Mouse (Mus musculus): Measurements from ENCODE around the gene Rexo4. TPM values are rescaled to one million over a fixed set of nuclear protein-coding genes. Genes with fewer than 3 reads are reported as not detected.
A peak's percentile ranks its signal among the peaks of the same experiment; 100 is the strongest.

Rexo4 gene
- polyA plus RNA-seq, 1 experiment from 2014 or later: 21.4 TPM

DNA sequence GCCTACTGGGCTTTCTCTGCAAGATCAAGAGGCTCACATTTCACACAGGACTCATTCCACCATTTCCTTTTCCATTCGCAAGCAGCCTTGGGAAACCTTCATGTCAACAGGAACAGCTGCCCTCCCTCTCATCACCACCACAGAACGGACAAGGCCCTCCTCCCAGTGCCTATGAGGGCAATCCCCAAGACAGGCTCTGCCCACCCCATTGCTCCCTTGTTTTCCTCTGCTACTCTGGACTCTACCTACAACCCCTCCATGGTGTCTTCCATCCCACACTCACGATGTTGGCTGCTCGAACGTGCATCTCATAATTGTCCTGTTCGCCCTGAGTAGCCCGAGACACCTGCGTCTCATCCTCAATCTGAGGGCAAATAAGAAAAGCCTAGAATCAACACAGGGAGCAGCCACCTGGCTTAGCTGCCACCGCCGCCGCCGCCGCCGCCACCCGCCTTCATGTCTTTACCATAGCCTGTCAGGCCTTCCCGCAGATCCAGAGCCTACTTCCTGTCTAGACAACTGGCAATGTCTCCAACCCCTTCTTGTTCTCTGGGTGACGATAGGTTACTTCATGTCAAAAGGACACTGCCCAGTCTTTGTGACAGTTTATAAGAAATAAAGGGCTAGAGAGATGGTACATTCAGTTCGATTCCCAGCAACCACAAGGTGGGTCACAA, 55.3 kb downstream of the Rexo4 start:
- no peak for DNase-seq (ENCODE audit: low spot score)
- peak overlapping the region; percentile 73 for H3K4me2 ChIP-seq (replicated peaks; ENCODE audit: low read depth, low read length)
- no peaks in the 10 kb centered on the region for H3K27me3 ChIP-seq (replicated peaks; ENCODE audit: insufficient read depth, low read length)
- TF ChIP-seq EP300 (IDR thresholded peaks at IDR 0.05): no peak
- TF ChIP-seq CTCF (IDR thresholded peaks at IDR 0.05): no peak
- WGBS: 71% methylated on average over 18 of the region's 18 CpGs
- no peaks in the 10 kb centered on the region for H3K9me3 ChIP-seq (ENCODE audit: low read length)
- ATAC-seq: no peak
- peaks cover 22% of the 10 kb centered on the region; the same call in 1 of the 2 replicates for H3K4me1 ChIP-seq (ENCODE audit: insufficient read depth, low read depth, low read length)
- H3K9ac ChIP-seq (replicated peaks; ENCODE audit: low read depth): 0 out of 2 replicates have a peak overlapping the region, but pooled peaks have one; percentile 95
- H3K36me3 ChIP-seq (ENCODE audit: insufficient read depth, low read length): peaks cover 17% of the 10 kb centered on the region
- H3K27ac ChIP-seq (ENCODE audit: low read length): no peak overlapping the region
- H3K4me3 ChIP-seq (ENCODE audit: low read depth, low read length): no peak overlapping the region

- TF ChIP-seq EP300 (IDR thresholded peaks at IDR 0.05): no peak
- peak; percentile 87 for TF ChIP-seq CTCF (IDR thresholded peaks at IDR 0.05)
- no peak for ATAC-seq
- WGBS: 29% methylated on average over 4 of the region's 4 CpGs
- peaks cover 23% of the 10 kb centered on the region; the same call in 1 of the 2 replicates for H3K4me1 ChIP-seq (ENCODE audit: insufficient read depth, low read depth, low read length)
- H3K27me3 ChIP-seq (replicated peaks; ENCODE audit: insufficient read depth, low read length): no peaks in the 10 kb centered on the region
- no peak overlapping the region for H3K4me3 ChIP-seq (ENCODE audit: low read depth, low read length)
- H3K4me2 ChIP-seq (replicated peaks; ENCODE audit: low read depth, low read length): no peak overlapping the region
- 0 out of 2 replicates have a peak, but pooled peaks cover 4% of the 10 kb centered on the region for H3K36me3 ChIP-seq (ENCODE audit: insufficient read depth, low read length)
- no peaks in the 10 kb centered on the region for H3K9me3 ChIP-seq (ENCODE audit: low read length)
- no peak overlapping the region for H3K27ac ChIP-seq (ENCODE audit: low read length)
- no peak overlapping the region for H3K9ac ChIP-seq (replicated peaks; ENCODE audit: low read depth)
- peak; percentile 82 for DNase-seq (ENCODE audit: low spot score)
These were observed 57.1 kb downstream of the Rexo4 start for GRCm38 (mm10) chr2:26907109-26907508.

- H3K4me2 ChIP-seq (replicated peaks; ENCODE audit: low read depth, low read length): no peak overlapping the region
- no peak overlapping the region for H3K27ac ChIP-seq (ENCODE audit: low read length)
- whole genome bisulfite sequencing: 92% methylated on average over 3 of the region's 3 CpGs
- ATAC-seq (no peak), DNase-seq (ENCODE audit: low spot score) (no peak)
- no peak overlapping the region for H3K9ac ChIP-seq (replicated peaks; ENCODE audit: low read depth)
- no peaks in the 10 kb centered on the region for H3K9me3 ChIP-seq (ENCODE audit: low read length)
- TF ChIP-seq CTCF (IDR thresholded peaks at IDR 0.05): no peak
- TF ChIP-seq EP300 (IDR thresholded peaks at IDR 0.05): no peak
- H3K36me3 ChIP-seq (ENCODE audit: insufficient read depth, low read length): 0 out of 2 replicates have a peak, but pooled peaks cover 4% of the 10 kb centered on the region
- H3K4me1 ChIP-seq (ENCODE audit: insufficient read depth, low read depth, low read length): peaks cover 26% of the 10 kb centered on the region; the same call in 1 of the 2 replicates
- no peak overlapping the region for H3K4me3 ChIP-seq (ENCODE audit: low read depth, low read length)
- no peaks in the 10 kb centered on the region for H3K27me3 ChIP-seq (replicated peaks; ENCODE audit: insufficient read depth, low read length)
These were observed 57.8 kb downstream of the Rexo4 start for GRCm38 (mm10) chr2:26906431-26906830.

DNA sequence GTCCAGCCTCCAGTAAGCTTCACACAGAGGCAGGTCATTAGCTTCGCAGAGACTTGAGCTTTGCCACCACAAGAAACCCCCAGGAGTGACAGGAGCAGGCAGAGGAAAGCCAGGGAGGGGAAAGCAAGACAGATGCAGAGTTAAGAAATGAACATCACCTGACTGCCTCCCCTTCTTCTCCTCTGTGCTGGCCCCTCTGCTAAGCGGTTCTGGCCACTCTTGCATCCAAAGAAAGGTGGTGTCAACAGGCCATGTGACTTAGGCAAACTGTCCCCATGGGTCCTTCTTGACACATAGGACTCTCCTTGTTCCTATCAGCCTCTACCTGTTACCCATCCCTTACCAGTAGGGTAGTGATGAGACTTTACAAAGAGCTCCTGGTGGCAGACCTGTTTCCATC, 58.2 kb downstream of the Rexo4 start:
- 90% methylated on average over 2 of the region's 2 CpGs for WGBS

More for the DNA sequence above, 58.2 kb downstream of the Rexo4 start:
- Histone ChIP-seq H3K9ac (replicated peaks; ENCODE audit: low read depth) (no peak overlapping the region), H3K27me3 (replicated peaks; ENCODE audit: insufficient read depth, low read length) (no peaks in the 10 kb centered on the region), H3K4me2 (replicated peaks; ENCODE audit: low read depth, low read length) (no peak overlapping the region), H3K9me3 (ENCODE audit: low read length) (no peaks in the 10 kb centered on the region), H3K4me1 (ENCODE audit: insufficient read depth, low read depth, low read length) (peaks cover 26% of the 10 kb centered on the region; the same call in 1 of the 2 replicates), H3K27ac (ENCODE audit: low read length) (no peak overlapping the region), H3K36me3 (ENCODE audit: insufficient read depth, low read length) (0 out of 2 replicates have a peak, but pooled peaks cover 4% of the 10 kb centered on the region), H3K4me3 (ENCODE audit: low read depth, low read length) (no peak overlapping the region)
- no peak for TF ChIP-seq CTCF (IDR thresholded peaks at IDR 0.05)
- TF ChIP-seq EP300 (IDR thresholded peaks at IDR 0.05): no peak
- DNase-seq (ENCODE audit: low spot score) (no peak), ATAC-seq (no peak)

Other genes starting within 250 kb of the Rexo4 start
- gene Abo, start 99.4 kb downstream of the Rexo4 start, polyA plus RNA-seq (2015; fragmentation: Nextera tagmentation; extraction: Ambion mirVana): not detected in 2 replicates
- gene Surf6, start 61.5 kb downstream of the Rexo4 start, polyA plus RNA-seq (2015; fragmentation: Nextera tagmentation; extraction: Ambion mirVana): 11.8 and 13.5 TPM in 2 replicates
- 32.6 and 33.8 TPM in 2 replicates for gene Med22, start 53.7 kb downstream of the Rexo4 start, polyA plus RNA-seq (2015; fragmentation: Nextera tagmentation; extraction: Ambion mirVana)
- 380 and 417 TPM in 2 replicates for gene Rpl7a, start 53.6 kb downstream of the Rexo4 start, polyA plus RNA-seq (2015; fragmentation: Nextera tagmentation; extraction: Ambion mirVana)
- 23.0 and 23.8 TPM in 2 replicates for gene Surf2, start 48.0 kb downstream of the Rexo4 start, polyA plus RNA-seq (2015; fragmentation: Nextera tagmentation; extraction: Ambion mirVana)
- 59.6 and 59.7 TPM in 2 replicates for gene Surf1, start 47.9 kb downstream of the Rexo4 start, polyA plus RNA-seq (2015; fragmentation: Nextera tagmentation; extraction: Ambion mirVana)
- 167 and 171 TPM in 2 replicates for gene Surf4, start 30.5 kb downstream of the Rexo4 start, polyA plus RNA-seq (2015; fragmentation: Nextera tagmentation; extraction: Ambion mirVana)
- 0.13 and 0.24 TPM in 2 replicates for gene Stkld1, start 30.3 kb downstream of the Rexo4 start, polyA plus RNA-seq (2015; fragmentation: Nextera tagmentation; extraction: Ambion mirVana)
- 0.26 TPM in 2 replicates for gene Adamts13, start 9.0 kb upstream of the Rexo4 start, polyA plus RNA-seq (2015; fragmentation: Nextera tagmentation; extraction: Ambion mirVana)
- 39.9 and 42.1 TPM in 2 replicates for gene Cacfd1, start 45.5 kb upstream of the Rexo4 start, polyA plus RNA-seq (2015; fragmentation: Nextera tagmentation; extraction: Ambion mirVana)
- gene Slc2a6, start 63.6 kb upstream of the Rexo4 start, polyA plus RNA-seq (2015; fragmentation: Nextera tagmentation; extraction: Ambion mirVana): 1.1 and 1.3 TPM in 2 replicates
- 0.36 and 0.76 TPM in 2 replicates for gene Mymk, start 107.8 kb upstream of the Rexo4 start, polyA plus RNA-seq (2015; fragmentation: Nextera tagmentation; extraction: Ambion mirVana)
- gene Adamtsl2, start 115.0 kb upstream of the Rexo4 start, polyA plus RNA-seq (2015; fragmentation: Nextera tagmentation; extraction: Ambion mirVana): 50.6 and 52.3 TPM in 2 replicates
- 0.26 and 0.43 TPM in 2 replicates for gene Fam163b, start 178.1 kb upstream of the Rexo4 start, polyA plus RNA-seq (2015; fragmentation: Nextera tagmentation; extraction: Ambion mirVana)
- gene Dbh, start 200.8 kb upstream of the Rexo4 start, polyA plus RNA-seq (2015; fragmentation: Nextera tagmentation; extraction: Ambion mirVana): 0.17 and 0.37 TPM in 2 replicates

All from lung, postnatal 0 days (tissue).